Mouse (Mus musculus): ENCODE results near the gene Ppp1r7.
"Not testable (repeated sequence)": the region's sequence is repeated elsewhere in the genome, so short reads cannot be mapped to it uniquely, and the experiment has no call there.

The Ppp1r7 gene

DNA sequence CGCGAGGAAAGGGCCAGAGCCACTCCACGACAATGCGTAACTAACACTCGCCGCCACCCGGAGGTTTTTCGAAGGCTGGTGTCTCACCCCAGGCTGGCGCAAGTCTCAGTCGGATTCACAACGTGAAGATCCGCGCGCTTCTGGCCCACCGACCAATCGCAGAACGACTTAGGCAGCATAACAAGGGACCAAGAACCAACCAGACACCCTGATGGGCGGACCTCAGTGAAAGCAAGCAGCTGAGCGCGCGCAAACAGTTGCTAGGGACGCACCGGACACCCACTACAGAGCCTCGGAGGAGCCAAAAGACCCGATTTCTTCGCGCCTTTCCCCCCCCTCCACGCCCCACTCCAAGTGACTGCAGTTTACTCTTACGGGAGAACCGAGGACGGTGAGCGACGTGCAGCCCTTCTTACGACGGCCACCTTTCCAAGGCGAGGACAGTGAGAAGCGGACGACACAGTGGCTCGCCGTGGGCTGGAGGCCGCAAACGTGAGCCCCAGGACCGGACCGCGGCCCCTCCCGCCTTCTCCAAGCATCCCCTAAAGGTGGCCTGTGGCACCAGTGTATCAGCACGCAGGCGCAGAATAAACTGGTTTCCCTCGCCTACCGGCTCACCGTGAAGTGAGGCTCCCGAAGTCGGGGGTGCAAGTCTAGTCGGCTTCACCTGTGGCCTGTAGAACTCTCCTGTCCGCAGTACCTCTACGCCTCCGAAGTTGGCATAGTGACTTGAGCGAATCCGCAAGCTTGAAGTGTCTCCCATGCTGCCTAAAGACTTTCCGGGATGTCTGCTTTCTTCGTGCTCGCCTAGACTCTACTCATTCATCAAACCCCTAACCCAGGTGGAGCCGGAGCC is at the start of gene Ppp1r7, which contains the start of gene Pask:
Ppp1r7 (plus strand) TSS at position 207 of the 856 bp plus-strand sequence.
Pask (minus strand) TSS at position 835 of the 856 bp plus-strand sequence.
- peak; percentile 94 for DNase-seq

DNA sequence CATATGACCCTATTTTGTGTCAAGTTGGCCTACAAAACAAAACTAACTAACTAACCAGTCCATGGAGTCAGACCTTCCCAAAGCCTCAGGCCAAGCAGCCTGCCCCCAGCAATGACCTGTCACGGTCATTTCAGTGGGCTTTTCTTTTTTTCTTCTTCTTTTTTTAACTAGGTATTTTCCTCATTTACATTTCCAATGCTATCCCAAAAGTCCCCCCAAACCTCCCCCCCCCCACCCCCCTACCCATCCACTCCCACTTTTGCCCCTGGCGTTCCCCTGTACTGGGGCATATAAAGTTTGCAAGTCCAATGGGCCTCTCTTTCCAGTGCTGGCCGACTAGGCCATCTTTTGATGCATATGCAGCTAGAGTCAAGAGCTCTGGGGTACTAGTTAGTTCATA is 48.2 kb upstream of the Ppp1r7 start:
- DNase-seq, result not testable (repeated sequence)

DNA sequence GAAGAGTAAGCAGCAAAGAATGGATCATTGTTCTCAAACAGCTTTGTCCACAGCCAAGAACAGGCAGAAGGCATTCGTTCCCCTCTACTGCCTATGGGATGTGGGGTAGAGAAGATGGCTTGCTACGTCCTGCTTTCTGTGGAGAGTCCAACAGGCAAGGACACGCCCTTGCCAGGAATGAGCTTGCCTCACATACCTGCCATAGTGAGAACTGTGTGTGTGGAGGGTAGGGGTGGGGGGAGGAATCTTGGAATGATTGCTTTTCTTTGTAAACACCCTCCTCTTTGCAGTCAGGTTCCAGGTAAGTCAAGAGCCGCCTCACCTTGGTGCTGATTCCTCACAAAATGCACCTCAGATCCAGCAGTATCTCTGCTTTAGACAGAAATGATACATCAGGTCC is 42.9 kb upstream of the Ppp1r7 start:
- DNase-seq, result no peak

DNA sequence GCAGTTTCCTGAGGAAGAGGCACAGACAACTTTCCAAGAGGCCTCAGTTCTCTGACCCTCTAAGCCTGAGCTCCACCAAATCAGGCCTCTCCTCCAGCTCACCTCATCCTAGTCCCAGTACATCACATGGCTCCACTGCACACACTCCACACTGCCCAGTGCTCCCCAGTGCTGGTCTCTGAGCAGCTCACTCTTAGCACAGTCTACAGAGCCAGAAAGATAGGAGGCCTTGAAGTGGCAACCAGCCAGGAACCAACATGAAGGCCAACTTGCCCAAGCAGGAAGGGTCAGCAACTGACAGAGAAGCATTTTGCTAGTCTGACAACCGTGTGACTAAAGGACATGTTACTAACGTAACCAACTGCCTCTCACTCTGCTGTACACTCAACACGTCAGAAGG is 42.1 kb upstream of the Ppp1r7 start:
- DNase-seq, result no peak

DNA sequence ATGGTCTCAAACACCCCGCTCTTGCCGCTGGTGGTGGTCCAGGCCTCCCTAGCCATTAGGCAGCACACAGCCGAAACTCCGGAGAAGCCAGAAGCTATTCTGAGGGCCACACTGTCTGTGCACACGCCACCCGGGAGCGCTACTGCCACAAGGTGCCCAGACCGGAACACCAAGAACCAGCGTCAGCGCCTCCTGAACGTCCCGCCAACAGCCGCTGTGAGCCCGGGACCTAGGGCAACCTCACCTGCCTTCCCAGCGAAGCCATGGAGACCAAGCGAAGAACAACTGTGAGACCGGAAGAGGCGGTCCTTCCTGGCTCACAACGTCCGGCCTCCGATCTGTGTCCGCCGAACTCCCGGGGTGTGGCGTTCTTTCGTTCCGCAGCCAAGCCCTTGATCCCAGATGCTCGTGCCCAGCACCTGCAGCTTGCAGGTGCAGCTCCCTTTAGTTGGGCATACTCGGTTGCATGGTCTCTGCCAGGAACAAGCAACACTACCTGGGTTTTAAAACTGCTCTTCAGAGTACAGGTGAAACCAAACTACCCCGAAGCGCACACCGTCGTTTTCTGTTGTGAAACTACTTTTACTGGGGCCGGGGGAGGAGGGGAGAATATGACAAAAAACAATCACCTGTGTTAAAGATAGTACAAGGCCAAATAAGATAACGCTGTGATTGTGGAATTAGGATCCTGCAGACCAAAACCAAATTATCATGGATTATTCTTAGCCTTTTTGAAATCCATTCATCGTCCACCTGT is 36.9 kb upstream of the Ppp1r7 start, which contains the start of gene Mterf4:
Mterf4 (minus strand) TSS at position 335 of the 757 bp plus-strand sequence.
- peak; percentile 84 for DNase-seq

DNA sequence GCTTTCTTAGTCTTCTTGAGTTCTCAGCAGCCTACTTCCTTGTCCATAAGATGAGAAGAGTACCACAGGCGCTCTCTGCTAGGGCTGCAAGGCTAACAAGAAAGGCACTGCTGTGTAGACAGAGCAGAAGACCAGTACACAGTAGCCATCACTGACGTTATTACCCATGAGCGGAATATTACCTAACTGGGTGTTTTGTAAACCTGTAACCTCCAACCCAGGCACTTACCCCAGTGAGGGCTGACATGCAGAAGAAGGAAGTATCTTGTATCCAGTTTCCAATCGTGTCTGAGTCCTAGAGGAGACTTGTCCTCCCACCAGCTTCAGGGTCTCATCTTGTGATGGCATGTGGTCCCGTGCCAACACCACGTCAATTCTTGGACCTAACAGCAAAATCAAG is 18.7 kb upstream of the Ppp1r7 start:
- no peak for DNase-seq

DNA sequence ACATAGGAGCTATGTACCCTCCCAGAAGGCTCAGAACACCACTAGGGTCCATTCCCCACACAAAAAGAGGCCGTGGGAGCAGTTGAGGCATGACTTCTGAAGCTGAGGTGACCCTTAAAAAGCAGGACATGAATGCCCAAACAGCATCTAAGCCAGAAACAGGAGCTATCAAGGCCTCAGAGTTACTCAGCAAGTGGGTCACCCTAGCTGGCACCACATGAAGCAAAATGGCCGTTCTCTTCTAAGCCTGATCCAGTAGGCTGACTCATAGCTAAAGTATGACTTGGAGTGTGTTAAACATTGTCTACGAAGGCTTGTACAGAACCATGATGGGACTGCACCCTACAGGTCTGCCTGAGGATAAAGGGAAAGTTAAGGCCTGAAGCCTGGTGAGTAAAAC is 16.2 kb upstream of the Ppp1r7 start:
- no peak for DNase-seq

DNA sequence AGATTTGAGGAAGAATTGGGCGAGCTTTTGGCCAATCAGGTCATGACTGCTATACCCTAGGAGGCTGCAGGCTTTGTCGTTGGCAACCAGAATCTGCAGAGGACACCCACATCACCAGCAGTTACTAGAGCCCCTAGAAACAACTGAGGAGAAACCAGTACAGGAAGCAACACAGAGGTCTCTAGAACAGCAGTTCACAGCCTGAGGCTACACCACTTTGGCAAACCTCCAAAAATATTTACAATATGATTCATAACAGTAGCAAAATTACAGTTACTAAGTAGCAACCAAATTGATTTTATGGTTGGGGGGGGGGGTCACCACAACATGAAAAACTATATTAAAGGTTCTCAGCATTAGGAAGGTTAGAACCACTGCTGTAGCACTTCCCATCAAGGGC is 8.0 kb upstream of the Ppp1r7 start:
- DNase-seq, result no peak

DNA sequence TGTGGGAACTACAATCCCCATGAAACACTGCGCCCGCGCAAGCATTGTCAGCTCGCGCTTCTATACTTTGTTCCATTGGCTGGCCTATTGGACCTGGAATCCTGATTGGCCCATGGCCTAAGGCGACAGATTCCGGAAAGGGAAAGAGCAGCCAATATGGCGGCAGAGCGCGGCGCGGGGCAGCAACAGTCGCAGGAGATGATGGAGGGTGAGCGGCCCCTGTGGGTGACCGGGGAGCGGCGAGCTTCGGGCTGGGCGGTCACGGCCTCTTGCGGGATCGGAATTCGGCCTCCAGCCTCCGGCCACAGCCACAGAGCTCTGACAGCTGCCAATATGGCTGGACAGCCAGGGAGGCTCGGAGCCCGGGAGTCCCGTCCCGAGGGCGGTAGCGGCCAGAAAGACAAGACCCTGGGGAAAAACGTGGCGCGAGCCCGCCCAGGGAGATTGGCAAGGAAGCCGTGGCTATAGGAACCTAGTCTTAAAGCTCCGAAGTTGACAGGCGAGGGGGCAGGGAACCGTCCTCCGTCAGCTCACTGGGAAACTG is 922 bp downstream of the Ppp1r7 start:
- peak; percentile 93 for DNase-seq

DNA sequence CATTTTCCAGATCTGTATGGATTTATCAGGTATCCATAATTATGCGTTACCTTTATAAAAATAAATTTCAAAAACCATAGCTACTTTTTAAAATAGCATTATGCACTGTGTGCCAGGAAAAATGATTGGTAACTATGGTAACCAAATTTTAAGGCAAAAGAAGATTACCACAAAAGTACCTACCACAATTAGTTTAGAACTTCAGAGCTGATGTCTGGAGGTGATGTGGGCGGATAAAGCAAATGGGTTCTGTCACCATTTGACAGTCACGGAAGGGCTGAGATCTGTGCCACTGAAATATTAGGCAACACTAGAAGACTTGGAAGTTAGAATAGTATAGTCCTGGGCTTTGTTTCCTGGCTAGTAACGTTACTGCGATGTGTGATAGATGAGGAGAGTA is 4.5 kb downstream of the Ppp1r7 start:
- no peak for DNase-seq

DNA sequence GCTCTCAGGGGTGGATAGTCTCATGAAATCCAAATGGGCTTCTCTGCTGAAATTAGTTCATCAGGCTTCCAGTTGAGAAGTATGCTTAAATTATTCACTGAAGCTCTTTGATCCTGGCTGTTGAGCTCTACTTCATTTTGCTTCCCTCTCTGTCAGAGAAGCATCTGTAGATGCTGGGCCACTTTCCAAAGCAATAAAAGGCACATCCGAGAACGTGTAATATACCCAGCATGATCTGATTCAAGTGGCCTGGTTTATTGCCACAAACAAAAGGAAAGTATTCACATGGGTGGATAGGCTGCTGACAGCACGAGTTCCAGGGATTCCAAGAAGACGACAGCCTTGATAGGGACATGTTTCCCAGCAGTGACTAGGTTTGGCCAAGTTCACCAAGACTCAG is 7.0 kb downstream of the Ppp1r7 start:
- no peak for DNase-seq

DNA sequence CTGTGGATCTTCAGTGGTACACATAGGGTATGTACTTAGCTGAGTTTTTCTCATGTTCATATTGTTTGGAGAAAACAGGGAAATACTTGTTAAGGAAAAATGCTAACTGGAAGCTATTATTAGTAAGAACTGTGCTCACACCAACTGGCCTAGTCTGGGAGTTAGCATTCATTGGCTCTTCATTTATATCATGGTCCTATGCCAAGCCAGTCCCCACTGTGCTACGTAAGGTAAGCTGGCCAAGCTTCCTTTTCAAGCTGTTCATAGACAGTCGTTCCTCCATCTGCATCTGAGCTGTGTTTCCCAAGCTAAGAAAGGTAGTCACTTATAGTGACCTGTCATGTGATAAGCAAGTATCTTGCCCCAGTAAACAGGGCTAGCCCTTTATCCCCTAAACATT is 10.1 kb downstream of the Ppp1r7 start:
- no peak for DNase-seq

DNA sequence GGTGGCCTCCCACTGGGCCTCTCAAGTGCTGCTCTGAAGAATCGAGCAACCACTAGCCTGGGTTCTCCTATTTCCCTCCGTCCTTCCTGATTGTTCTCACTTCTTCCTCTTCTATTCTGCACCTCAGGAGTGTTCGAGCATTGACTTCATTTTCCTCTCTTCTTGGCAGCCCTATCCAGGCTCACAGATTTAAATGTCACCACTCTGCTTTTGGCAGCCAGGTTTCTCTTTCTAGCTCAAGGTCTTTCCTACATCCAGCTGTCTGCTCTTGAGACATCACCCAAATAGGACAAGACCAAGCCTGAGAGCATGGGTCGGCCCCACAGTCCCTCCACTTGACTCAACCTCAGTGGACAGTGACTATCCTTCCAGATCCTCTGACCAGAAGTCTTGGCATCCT is 20.0 kb downstream of the Ppp1r7 start:
- no peak for DNase-seq

DNA sequence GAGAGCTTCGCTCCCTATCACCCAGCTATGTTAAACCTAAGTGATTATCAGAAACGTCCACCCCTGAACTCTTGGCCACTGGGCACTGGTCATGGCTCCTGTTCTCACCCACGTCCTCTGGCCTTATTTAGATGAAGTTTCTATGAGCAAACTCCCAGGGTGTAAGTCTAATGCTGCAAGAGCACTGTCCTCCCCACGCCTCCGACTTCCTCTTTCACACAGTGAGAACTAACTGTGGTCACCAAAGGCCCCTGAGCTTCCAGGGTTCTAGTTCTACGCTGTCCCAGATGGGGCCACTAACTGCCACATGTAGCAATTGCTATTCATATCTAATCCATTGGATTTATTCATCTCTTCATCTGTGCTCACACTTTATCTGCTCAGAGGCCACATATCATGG is 23.0 kb downstream of the Ppp1r7 start:
- DNase-seq, result no peak

DNA sequence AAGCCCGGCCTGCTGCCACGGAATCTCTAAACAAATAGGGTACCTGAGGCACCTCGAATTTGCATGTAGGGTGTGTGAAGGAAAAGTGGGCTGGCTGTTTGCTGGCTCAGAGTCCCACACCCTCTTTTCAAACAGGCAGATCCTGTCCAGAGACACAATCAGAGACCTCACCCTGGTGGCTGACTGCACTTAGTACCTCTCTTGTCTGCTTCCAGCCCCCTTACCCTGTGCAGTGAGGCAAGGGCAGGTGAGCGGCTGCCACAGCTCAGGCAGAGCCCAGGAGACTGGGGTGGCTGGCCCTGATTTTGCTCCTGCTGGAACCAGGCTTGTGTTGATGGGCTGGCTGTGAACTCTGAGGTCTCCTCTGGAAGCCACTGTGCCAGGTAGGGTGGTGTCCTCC is 31.0 kb downstream of the Ppp1r7 start, which contains the start of gene Ano7:
Ano7 (plus strand) TSS at position 266 of the 400 bp plus-strand sequence.
- no peak for DNase-seq

DNA sequence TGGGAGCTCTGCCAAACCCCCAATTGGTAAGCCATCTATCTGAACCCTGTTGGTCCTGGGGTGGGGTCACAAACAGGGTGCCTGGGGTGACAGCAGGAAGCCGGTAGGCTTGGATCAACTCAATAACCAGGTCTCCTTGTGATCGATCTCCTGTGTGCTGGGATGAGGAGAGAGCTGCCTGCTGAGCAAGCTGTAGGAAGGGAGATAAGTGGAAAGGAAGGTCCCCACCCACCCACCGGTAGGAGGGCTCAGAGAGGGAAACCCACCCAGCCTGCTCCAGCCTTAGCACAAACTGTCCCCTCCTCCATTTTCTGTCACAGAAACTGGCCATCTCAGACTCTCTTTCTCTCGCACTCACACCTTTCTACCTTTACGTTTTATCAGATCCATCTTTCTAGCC is 34.7 kb downstream of the Ppp1r7 start:
- no peak for DNase-seq

DNA sequence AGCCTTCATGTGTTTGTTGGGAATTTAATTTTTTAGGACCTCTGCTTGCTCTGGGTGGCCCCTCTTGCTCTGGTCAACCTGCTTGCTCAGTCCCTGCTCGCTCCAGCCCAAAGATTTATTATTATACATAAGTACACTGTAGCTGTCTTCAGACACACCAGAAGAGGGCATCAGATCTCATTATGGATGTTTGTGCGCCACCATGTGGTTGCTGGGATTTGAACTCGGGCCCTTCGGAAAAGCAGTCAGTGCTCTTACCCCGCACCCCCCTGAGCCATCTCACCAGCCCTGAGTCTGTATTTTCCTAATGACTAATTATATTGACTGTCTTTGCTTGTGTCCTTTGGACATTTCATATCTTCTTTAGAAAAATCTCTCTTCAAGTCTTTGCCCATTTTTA is 36.5 kb downstream of the Ppp1r7 start:
- DNase-seq, result no peak

DNA sequence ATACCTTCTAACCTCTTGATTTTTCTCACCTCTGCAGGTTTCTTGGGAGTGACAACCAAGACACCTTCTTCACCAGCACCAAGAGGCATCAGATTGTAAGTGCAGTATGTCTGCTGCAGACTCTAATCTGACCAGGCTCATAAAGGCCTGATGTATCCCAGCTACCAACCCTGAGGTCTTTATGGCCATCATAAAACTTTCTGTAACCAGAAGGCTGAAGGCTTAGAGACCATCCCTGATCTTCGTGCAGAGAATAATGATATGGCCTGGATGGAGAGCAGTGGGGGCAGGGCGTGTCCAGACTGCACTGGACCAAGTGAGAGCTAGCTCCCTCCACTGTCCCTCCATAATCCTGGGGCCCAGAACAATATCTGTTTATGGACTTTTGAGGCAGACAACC is 44.5 kb downstream of the Ppp1r7 start:
- no peak for DNase-seq

DNA sequence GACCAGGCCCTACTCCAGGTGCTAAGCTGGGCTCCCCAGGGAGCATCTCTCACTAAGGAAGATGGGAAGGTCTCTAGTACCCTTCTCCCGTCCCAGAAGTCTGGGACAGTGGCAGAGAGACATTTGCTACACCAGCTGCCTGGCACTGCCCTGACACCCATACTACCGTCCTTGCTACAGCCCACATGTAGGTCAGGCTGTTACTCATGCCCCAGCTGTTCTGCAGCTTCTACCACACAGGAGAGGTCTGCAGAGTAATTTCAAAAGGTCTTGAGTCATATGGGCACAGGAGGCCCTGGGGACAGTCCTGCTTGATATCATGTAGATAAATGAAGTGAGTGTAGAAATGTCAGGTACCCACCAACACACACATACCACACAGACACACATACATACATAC is 46.3 kb downstream of the Ppp1r7 start:
- no peak for DNase-seq

DNA sequence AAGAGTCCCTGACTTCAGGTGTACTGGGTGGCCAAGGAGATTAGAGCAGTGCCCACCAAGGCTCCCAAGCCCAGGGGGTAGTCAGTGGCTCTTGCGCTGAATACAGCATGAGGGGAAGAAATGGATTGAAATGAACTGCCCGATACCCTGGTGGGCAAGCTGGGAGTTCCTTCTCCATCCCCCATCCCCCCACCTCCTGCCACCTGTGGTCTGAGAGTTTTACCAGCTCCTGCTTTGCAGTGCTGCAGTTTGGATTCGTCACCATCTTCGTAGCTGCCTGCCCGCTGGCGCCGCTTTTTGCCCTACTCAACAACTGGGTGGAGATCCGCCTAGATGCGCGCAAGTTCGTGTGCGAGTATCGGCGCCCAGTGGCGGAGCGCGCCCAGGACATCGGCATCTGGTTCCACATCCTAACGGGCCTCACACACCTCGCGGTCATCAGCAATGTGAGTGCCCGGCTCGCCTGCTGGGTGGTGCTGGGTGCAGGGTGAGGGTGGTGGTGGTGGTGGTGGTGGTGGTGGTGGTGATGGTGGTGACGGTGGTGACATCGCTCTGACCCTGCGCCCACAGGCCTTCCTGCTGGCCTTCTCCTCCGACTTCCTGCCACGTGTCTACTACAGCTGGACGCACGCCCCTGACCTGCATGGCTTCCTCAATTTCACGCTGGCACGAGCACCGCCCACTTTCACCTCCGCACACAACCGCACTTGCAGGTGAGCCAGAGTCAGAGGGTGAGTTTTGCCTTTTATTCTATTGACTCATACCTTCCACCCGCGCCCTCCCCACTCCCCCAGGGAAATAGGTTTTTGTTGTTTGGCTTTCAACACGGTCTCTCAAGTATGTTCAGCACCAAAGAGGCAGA is 58.8 kb downstream of the Ppp1r7 start:
- peak; percentile 5 for DNase-seq

DNA sequence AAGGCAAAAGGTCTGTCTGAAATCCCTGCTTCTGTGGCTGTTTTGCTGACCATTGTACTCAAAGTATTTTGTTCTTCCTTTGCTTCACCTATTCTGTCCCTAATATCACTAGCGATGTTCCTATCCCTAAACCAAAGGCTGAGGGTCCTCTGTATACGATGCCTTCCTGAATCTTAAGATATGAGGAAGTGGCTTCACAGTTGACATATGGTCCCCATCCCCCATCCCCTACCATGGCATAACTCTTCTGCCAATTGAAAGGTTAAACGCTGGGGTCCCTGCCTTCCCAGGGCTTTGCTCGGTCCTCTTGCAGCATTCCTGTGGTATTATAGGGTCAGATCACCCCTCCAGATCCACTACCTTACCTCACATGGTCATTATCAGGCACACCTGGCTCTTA is 60.7 kb downstream of the Ppp1r7 start:
- no peak for DNase-seq

Measured in thymus, postnatal 14 days (tissue).